Mouse (Mus musculus): ENCODE measurements around the gene Cfap45.

Gene Cfap45

GRCm38 (mm10) chr1:172515396-172515795 is 5.2 kb upstream of the Cfap45 start:
- no peak for DNase-seq (ENCODE audit: extremely low spot score, low spot score)

GRCm38 (mm10) chr1:172518013-172518412 is 2.6 kb upstream of the Cfap45 start:
- no peak for DNase-seq (ENCODE audit: extremely low spot score, low spot score)

- DNase-seq (ENCODE audit: extremely low spot score, low spot score): no peak
These were observed 957 bp upstream of the Cfap45 start for GRCm38 (mm10) chr1:172519644-172520043.

- DNase-seq (ENCODE audit: extremely low spot score, low spot score): no peak
These were observed 1.9 kb downstream of the Cfap45 start for GRCm38 (mm10) chr1:172522524-172522923.

GRCm38 (mm10) chr1:172523699-172524101 is 3.1 kb downstream of the Cfap45 start:
- no peak for DNase-seq (ENCODE audit: extremely low spot score, low spot score)

DNA sequence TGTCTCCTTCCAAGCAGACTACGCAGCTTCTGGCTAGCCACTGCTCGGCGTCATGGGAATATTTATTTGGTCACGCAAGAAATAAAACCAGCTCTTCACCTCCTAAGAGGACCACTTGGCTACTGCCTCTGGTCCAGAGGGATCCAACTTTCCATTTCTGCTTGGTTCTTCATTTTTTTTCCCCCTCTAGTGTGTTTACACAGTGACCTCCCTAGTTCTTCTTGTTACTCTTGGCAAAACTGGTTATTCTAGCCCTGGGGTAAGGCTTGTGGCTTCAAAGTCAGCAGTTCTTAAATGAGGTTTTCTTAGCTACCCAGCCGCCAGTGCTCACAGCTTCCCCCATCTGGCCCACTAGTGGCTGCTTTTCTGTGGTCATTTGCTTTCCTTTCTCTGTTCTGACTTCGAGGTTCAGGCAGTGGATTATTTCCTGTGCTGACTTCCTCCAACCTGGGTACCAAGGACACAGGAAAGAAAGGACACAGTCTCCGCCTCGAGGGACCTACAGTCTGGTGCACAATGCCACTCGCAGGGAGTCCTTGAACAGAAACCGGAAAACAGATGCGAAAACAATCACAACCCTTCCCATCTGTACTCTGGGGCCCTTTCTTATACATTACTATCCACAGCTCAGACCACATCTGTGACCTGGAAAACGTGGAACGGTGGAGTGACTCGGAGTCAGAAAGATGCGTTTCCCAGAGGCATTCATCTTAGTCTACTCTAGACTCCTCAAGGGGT is 4.6 kb downstream of the Cfap45 start:
- DNase-seq (ENCODE audit: extremely low spot score, low spot score): peak; percentile 49

DNA sequence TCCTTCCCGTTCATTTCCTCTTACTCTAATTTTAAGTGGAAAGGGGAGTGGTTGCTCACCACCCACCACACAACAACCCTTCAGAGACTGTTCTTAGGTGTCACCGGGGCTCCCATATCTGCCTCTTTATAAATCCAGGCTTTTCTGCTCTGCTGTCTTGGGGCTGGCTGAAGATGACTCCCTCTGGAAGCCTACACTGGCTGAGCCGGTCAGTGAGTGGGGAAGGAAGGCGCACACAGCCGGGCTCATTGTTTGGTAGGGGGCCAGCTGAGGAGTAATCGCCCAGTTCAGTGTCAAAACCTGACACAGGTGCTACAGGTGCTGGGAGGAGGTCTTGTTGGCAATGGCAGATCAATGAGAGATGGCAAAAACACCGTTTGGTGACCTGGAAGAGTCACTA is 5.4 kb downstream of the Cfap45 start:
- no peak for DNase-seq (ENCODE audit: extremely low spot score, low spot score)

GRCm38 (mm10) chr1:172526380-172527081 is 5.9 kb downstream of the Cfap45 start:
- DNase-seq (ENCODE audit: extremely low spot score, low spot score): no peak

DNA sequence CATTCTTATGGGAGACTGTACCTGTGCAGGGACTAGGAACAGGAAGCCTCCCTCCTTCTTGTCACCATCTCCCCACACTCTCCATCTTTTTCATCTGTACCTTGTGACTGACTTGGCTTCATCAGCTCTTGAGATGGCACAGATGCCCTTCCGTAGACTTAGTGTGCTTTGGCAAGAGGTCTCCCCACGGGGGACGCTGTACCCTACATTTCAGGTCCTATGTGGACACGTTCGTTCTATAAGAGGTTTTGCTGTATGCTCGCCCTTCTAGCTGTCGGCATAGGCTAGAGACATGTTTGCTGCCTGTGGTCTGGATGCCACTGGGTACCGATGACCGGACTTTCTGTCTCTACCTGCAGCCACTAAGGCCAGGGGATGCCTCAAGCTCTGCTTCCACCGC is 6.8 kb downstream of the Cfap45 start:
- DNase-seq (ENCODE audit: extremely low spot score, low spot score): no peak

DNA sequence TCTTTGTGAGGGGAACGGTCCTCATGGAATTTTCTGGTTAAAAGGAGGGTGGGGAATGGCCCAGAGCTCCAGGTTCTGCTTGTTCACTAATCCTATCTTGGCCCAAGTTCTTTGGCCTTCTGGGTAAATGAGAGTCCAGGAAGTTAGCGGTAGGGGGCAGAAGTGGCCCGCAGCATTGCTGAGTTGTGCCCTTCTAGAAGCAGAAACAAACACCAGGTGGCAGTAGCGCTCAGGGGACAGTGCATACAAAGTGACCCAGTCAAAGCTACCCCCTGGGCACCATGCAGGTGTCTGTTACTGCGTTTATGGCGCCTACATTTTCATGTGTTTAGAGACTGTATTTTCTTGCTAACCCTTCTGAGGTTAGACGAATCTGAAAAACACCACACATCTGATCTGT is 8.1 kb downstream of the Cfap45 start:
- peak; percentile 84 for DNase-seq (ENCODE audit: extremely low spot score, low spot score)

- peak; percentile 61 for DNase-seq (ENCODE audit: extremely low spot score, low spot score)
These were observed 10.1 kb downstream of the Cfap45 start for GRCm38 (mm10) chr1:172530544-172531220.

DNA sequence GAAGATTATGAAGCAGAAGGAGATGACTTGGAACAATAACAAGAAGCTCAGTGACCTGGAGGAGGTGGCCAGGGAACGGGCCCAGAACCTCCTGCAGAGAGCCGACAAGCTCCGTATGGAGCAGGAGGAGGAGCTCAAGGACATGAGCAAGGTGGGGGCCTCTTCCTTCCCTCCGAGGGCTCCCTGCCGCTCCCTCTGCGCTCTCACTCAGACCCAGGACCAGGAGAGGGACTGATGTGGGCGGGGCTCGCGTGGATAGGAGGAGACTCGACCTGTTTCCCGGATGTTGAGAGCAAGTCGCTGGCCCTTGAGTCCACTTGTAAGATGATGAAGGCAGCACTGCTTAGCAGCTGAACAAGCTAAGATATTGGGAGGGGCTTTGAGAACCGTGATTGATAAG is 11.9 kb downstream of the Cfap45 start:
- DNase-seq (ENCODE audit: extremely low spot score, low spot score): peak; percentile 62

DNA sequence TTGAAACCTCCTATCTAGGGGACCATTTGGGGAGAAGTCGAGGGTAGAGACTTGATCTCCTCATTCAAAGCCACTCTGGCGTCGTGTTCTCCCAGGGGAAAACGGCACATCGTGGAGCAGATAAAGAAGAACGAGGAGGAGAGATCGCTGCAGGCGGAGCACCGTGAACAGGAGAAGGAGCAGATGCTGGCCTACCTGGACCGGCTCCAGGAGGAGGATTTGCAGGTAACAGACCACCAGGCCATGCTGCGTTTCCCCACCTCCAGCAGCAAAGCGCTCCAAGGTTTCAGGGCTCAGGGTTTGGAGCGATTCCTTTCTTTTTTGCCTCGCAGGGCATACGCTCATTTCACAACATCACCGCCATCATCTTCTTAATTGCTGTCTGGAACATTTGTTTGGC is 14.5 kb downstream of the Cfap45 start:
- no peak for DNase-seq (ENCODE audit: extremely low spot score, low spot score)

DNA sequence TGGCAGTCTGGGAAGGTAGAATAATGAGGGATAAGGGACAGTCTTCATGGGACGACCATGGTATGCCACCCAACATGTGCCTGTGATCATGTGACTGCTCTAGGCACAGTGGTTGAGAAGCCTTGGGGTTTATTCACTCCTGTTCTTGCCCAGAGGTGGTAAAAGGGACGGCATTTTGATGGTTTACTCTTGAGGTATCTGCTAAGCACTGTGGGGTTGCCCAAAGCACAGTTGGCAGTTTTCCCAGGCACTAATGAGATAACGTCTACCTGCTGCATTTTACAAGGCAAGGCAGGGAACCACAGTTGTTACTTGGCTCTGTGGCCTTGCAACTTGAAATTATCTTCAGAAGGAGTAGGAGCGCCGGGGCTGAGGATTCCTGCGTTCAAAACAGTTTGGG is 19.2 kb downstream of the Cfap45 start:
- no peak for DNase-seq (ENCODE audit: extremely low spot score, low spot score)

GRCm38 (mm10) chr1:172540283-172540820 is 19.8 kb downstream of the Cfap45 start:
- DNase-seq (ENCODE audit: extremely low spot score, low spot score): no peak

DNA sequence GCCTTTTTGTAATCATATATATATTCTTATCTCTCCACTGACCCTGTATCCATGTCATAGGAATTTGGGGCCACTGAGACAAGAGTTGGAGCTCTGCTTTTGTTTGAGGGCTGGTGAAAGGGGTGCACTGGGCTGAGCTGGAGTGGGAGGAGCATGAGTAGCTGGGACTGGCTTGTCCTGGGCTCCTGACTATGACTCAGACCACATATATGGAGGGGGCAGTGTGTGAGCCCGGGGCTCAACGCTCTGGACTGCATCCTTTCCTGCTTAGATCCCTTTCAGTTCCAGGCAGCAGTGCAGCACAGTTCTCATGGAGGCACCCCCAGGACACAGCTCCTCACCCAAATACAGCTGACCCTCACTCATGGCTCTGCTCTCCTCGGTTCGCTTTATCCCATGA is 25.5 kb downstream of the Cfap45 start:
- DNase-seq (ENCODE audit: extremely low spot score, low spot score): no peak

DNA sequence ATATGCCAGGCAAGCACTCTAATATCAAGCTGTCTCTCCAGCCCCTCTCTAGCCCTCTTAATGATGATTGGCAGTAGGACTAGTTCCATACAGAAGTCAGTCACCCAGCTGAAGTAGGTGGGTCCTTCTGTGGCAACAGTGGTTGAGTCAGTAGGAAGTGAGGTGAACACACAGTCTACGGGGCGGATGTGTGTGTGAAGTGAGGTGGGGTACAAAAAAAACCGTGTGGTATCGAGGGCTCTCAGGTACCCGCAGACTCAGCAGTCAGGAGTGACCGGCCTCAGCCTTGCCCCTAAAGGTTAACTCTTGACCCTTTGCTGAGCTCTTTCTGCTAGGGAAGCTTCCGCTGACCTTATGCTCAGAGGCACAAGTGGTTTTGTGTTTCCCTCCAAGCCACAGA is 27.9 kb downstream of the Cfap45 start:
- DNase-seq (ENCODE audit: extremely low spot score, low spot score): no peak

DNA sequence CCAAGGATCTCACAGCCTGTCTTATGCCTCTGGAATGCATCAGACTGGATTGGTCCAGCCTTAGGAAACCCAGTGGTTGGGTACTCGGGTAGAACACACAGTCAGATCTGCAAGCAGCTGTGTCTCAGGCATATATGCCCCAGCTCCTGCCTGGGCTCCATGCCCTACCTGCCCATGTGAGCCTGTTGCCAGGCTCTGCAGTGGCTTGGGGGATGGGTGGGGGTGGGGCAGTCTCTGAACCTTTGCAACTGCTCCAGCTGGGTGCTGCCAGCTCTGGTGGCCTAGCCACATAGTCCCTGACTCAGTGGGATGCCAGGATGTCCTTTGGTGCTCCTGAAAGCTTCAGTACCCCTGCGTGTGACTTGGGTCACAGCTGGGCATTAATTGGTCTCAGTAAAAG is 28.7 kb downstream of the Cfap45 start:
- no peak for DNase-seq (ENCODE audit: extremely low spot score, low spot score)

DNA sequence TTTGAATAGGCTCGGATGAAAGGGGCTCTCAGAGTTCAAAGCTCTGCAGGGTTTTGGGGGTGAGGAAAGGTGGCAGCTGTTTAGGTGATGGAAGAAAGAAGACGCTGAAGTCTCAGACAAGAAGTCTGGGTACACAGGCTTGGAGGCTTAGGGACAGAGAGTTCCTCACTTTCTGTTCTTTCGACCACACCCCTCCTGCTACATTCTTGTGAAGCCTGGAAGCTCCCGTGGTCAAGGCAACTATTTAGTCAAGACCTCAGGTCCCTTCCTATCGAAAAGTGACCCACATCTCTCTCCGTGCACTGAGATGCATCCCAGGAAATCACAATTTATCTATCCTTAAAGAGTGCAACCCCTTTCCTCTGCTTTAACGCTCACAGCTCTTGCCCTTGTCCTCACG is 29.1 kb downstream of the Cfap45 start:
- DNase-seq (ENCODE audit: extremely low spot score, low spot score): no peak

DNA sequence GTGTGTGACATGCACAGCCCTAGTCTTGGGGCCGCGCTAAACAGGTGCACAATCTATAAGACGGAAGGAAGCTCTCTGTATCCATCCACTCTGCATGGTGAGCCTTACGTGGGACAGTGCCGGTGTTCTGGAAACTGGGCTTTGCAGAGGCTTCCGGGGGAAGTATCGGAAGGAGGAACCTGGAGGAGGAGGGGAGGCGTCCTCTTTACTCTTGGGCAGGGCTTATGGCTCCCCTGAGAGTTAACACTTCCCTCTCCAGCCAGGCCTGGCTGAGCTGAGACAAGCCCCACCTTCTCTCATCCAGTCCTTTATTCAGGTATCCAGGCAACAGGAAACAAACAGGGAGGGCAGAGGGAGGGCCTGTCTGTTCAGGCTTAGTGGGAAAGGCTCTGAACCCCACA is 29.9 kb downstream of the Cfap45 start:
- DNase-seq (ENCODE audit: extremely low spot score, low spot score): peak; percentile 51

DNA sequence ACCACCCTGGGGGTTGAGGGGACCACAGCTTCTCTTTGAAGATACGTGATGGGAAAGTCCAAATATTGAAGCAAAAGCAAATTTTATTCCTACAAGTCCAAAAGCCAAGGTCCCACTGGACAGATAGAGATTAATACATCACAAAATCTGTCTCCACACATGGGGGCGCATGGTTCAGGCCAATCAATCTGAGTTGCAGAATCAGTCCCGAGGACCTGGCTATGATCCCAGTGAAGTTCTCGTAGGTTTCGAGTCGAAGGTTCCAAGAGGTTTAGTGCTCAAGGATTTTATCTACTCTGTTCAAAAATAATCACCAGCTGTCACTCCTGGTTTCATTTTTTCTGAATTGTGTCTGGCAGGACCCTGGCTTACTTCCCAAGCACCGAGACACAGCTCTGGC is 30.4 kb downstream of the Cfap45 start:
- no peak for DNase-seq (ENCODE audit: extremely low spot score, low spot score)

DNA sequence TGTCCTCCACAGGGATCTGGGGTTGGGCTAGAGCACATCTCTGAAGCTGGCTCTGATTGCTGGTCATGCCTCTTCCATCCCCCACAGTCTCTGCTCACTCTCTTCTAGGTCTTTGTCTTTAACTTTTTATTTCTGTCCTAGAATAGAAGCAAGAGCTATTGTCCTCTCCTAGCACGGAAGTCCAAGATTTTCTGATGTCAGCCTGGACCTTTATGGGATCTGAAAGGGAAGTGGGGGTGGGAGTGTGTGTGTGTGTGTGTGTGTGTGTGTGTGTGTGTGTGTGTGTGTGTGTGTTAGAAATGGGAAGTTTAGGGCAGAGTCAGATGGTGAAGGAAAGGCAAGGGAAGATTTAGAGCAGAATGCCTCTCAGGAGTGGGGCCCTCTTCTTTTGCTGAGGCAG is 32.0 kb downstream of the Cfap45 start:
- DNase-seq (ENCODE audit: extremely low spot score, low spot score): no peak
